Mouse (Mus musculus) c-Kit-positive CD71-positive TER-119-positive erythroid progenitor cells, embryonic 14.5 days (primary cell): Measurements from ENCODE around the gene Dcaf12l1.
A peak's percentile ranks its signal among the peaks of the same experiment; 100 is the strongest.
"Not testable (repeated sequence)": the region's sequence is repeated elsewhere in the genome, so short reads cannot be mapped to it uniquely, and the experiment has no call there.

Experiments
- DNase-seq: peaks from one replicate; pipeline ENCODE4 v3.0.0-alpha.2; 2013; ENCODE audit warnings: low spot score

Gene Dcaf12l1

DNA sequence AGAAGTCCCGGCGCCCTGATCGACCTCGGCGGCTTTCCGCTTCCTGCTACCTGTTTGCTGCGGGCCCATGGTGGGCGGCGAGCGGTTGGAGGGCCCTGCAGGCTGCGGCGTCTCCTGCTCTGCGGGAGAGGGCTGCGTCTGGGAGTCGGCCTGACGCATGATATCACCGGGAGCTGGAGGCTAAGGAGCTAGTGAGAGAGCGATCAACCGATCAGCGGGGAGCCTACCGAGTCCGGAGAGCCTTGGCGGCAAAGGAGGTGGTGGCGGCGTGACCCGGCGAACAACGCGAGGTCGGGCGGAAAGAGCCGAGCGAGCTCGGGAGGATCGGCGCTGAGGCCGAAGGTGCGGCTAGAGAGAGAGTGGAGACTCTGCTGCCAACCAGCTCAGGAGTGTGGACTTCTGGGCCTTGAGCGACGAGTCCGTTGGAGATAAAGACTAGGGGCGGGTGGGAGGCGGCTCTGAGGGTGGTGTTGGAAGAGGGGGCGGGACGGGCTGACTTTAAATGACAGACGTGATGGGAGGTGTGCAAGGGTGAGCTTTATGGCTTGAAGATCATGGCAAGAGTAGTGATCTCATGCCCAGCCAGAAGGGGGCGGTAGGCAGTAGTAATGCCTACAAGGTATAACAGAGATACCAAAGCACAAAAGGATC lies at the start of gene Dcaf12l1:
TSS of gene Dcaf12l1 (minus strand) at position 437 of the 651 bp plus-strand sequence.
- DNase-seq = peak; percentile 22

DNA sequence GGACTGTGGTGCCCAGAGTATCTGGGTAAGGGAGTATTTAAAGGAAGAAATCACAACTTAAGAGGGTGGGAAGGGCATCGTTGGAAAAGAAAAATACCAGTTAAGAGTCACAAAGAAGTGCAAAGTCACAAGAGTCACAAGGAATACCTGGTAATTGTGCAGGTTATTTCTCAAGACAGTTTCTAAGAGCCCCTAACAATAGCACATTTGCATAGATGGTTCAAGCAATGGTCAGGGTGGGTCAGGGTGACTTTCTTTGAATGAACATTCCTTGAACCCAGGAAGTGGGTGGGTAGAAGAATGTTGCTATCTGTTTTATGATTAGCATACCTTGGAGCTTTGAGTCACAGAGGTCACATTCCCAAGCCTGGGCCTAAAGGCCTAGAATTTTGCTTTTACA lies 19.4 kb upstream of the Dcaf12l1 start:
- DNase-seq = not testable (repeated sequence)

DNA sequence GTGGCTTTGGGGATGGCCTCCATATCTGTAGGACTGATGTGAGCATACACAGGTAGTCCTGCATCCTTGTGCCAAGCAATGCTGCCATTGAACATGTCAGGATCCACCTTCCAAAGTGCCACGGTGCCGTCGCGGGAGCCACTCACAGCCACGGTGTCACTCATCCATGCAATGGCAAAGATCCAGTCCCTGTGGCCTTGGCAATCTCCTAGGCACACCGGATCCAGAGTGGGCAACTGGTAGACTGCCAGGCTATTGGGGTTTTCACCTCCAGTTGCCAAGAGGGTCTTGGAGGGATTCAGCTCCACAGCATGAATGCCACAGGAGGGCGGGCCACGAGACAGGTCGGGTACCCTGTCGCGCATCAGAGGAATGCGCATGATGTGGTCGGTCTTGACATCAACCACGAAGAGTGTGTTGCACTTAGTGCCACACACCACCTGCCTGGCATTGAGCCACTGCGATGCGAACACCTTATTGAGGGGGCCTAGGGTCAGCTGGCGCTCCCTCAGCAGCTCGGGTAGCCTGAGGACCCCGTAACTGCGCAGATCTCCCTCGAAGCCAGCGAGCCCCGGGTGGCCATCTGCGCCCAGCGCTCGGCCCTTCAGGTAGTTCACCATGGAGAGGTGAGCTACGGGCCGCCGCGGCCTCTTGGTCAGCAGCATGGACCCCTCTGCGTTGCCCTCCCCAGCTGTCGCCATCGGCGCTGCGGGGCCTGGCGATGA lies 799 bp downstream of the Dcaf12l1 start:
- DNase-seq = no peak
